Mouse (Mus musculus): ENCODE results near the gene Fhit.

Fhit gene

DNA sequence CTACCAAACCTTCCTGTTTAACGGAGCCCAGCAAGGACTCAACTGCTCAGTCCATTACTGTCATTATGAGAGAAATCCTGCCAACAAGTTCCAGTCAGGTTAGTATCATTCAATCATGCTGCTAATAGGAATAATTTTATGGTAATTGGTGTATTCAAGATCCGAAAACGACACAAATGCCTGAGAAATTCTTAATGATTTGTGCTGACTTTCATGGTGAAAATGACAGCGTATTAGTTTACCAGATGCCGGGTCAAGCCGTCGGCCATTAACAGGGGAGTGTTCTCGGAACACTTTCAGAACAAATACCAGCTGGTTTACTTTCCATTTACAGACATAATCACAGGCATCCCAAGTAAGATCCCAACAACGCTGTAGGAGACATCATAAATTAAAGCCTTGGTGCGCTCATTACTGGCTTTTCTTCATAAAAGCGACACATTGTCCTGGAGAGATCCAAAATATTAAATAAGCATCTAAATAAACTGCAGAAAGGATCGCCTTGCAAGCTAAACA lies 451.0 kb downstream of the Fhit start:
- no peak for DNase-seq (ENCODE audit: inconsistent ontology term)

DNA sequence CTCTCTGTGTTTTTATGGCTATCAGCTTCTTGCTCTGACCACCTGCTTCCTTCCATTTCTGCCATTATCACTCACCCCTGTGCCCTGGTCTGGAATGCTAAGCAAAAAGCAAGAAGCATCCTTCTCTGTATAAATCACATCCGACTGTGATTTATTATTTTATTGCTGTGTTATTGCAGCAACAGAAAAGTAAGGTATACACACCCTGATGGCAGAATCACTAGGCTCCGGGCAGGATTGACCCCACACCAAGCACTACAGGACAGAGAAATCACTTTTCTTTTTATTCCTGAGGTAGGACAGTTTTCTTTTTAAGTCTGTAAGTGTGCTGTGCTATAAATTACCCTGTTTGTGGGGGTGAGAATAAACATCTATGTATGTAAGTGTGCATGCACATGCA lies 460.1 kb downstream of the Fhit start:
- no peak for DNase-seq (ENCODE audit: inconsistent ontology term)

DNA sequence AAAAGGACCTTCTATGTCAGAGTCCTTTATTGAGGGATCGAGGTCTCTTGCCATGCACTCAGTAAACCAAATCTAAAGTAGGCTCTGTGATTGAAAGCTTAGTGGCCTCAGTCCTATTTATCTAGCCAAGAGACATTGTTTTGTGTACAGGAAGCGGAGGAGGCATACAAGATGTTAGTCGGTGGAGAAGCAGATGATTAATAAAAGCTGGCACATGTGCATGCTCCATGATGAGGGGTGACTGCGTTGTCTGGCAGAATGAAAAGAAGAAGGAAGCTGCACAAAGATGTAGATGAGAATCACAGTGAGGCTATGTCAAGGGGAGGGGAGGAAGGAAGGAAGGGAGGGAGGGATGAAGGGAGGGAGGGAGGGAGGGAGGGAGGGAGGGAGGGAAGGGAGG lies 481.8 kb downstream of the Fhit start:
- peak; percentile 61 for DNase-seq (ENCODE audit: inconsistent ontology term)

DNA sequence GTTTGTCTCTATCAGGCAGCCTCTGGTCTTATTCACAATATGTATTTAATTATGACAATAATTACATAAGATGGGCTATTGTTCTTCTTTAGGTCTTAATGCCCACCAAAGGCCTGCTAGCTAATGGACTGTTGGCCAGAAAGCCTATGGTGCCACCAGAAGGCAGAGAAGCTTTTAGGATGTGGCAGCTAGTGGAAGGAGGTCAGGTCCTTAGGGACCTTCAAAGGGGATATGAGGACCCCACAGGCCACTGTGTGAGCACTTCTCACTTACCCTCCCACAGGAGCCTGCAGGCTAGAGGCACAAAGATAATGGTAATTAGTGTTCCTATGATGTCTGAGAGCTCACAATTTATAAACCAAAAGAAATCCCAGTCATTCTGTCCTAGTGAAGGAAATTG lies 482.2 kb downstream of the Fhit start:
- DNase-seq (ENCODE audit: inconsistent ontology term) = no peak

DNA sequence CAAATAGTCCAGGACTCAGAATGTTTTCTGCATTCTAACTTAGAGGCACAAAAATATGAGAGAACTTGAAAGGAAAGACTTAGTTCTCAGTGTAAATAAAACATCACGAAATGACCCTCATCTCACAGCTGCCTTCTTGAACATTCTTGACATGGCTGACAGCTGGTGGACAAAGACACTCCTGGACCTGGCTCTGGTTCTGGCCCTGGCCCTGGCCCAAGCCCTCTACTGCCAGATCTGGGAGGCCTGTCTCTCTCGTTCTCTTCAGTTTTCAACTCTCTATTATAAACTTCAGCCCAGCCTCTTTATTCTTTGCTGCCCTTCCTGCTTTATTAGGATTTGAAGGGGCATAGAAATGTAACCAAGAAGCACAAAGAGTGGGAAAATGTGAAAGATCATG lies 484.2 kb downstream of the Fhit start:
- peak; percentile 86 for DNase-seq (ENCODE audit: inconsistent ontology term)

DNA sequence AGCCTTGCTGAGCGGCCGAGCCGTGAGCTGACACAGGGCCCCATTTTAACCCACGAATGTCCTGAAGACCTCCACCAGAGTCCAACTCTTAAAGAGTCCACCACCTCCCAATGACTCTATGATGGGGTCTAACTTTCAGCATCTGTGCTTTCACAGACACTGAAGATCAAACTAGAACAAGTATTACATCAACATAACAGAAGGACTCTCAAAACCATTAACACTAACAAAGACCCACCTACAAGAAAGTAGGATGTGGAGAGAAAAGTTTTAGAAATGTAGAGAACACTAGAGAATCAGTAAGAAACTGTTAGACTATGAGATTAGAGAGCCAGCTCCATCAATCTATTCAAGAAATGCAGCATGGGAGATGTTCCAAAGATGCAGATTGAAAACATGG lies 501.6 kb downstream of the Fhit start:
- DNase-seq (ENCODE audit: inconsistent ontology term) = no peak

DNA sequence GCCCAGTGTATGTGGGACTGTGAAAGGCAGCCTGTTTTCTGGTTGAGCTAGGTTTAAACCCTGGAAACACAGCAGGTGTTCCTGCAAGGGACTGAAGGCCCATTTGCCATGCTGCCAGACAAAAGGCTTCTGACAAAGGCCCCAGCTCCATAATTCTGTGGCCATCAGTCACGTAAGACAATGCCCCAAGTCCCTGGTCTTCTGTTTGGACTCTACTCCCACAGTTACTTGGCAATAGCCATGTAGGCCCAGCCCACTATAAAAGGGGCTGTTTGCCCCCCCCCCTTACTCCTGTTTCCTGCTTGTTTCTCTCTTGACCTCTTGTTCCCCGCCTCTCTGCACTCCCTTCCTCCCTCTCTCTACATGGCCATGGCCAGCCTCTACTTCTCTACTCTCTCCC lies 502.5 kb downstream of the Fhit start:
- DNase-seq (ENCODE audit: inconsistent ontology term) = no peak

DNA sequence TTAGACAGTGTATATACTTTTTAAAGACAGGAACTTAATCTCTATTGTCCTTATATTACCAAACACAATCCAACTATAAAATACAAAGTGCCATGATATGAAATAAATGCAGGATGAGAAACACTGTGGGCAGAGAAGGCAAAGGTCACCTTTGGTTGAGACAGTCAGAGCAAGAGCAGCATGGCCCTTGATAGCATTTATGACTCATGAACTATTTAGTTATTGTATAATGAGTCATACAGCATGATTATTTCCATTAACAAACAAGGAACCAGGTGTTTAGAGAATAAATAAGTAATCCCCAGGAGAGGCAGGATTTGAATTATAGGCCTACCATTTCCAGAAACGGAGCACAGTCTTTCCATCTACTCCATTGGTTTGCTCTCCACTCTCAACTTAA lies 503.6 kb downstream of the Fhit start:
- no peak for DNase-seq (ENCODE audit: inconsistent ontology term)

DNA sequence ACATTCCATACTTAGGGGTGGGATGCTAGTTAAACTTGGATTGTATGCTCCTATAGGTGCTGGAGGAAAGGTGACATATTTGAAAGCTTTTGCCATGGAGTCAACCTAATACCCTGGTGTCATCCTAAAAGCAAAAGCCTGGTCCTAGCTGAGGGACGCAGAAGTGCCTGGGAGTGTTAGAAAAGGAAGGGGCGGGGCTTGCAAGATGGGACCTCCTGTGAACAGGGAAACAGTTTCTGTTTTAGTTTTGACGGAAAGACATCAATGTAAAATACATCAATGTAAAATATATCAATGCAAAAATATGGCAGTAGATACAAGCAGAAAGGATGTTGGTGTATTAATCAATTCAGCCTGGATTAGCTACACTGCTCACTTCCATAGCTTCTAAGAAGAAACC lies 504.5 kb downstream of the Fhit start:
- no peak for DNase-seq (ENCODE audit: inconsistent ontology term)

DNA sequence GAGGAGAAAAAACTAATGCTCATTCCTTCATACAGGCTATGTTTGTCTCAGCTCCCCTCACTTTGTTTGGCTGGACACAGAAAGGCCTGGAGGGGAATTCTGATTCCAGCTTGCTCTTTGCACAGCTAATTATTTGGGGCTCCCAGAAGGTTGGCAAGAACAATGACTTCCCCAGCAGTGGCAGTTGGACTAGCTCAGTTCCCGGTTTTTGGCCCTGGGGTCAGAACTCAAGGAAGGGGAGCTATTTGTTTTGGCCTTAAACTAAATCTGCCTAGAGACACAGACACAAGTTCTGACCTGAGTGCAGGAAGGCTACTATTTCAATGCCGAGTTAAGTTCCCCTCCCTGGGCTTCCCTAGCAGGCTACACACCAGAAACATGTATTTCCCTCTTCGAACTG lies 506.0 kb downstream of the Fhit start:
- peak; percentile 44 for DNase-seq (ENCODE audit: inconsistent ontology term)

DNA sequence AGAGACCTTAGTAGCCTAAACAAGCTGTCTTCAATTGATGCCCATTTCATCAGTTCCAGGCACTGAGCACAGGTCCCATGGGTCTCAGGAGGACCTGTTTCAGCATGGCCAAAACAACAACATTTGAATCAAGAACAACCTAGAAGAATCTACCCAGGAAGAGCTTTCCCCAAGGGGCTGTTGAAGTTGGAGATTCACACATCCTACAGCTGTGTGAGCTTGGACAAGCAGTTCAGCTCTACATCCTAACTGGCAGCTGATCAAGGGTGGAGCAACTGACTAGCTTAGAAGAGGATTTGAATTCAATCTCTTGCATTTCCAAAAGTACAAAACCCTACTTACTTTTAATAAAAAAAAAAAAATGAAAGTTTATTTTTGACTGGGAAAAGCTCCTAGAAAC lies 514.0 kb downstream of the Fhit start:
- no peak for DNase-seq (ENCODE audit: inconsistent ontology term)

DNA sequence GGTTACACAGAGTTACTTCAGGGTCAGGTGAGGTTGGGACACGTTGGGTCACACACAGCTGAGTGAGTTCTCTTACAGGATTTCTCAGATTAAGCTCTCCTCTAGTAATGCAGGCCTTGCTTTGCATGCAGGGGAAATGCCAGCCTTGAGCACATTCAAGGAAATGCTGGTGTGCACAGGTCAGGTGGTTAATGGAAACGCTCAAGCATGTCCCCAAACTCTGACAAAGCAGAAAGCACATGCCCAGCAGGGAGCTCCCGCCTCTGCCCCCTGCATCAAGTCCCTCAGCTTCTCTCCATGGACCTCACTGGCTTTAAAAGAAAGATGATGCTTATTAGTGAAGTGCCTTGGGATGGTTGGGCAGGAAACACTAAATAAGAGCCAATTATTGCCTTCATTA lies 530.1 kb downstream of the Fhit start:
- no peak for DNase-seq (ENCODE audit: inconsistent ontology term)

DNA sequence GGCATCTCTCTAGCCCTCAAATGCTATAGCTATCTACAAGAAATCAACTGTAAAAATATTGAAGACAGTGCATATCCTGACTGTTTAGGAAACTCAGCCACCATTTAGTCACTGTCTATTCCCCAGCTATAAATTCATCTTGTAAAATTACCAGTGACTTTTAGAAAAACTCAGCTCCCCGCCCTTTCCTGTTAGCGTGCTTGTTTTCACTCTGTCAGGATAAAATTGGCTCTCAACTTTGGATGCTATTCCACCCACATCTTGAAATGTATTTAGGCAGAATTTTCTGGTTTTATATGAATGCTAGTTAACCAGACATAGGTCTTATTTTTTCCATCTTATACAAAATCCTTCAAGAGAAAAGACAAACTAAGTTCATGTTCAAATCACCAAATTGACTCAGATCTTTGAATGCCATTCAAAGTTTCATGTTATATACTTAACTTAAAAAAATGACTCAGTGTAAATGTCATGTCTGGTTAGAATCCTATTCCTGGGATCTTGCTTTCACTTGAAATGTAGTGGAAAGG lies 530.9 kb downstream of the Fhit start:
- DNase-seq (ENCODE audit: inconsistent ontology term) = no peak

DNA sequence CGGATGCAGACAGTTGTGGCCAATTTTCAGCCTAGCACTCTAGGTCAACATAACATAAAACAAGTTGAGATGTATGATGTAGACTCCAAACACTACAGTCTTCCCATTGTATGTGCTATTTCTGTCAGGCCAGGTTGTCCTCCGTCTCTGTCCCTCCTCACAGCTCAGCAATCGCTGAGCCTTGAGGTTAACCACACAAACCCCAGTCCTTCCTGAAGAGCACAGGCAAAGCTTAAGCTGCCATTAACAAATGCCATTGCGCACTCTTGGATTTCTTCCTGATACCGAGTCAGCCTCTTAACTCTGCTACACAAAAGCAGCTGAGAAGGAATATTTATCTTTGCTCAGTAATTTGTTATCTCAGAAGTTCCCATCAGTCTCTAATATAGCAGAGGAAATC lies 568.4 kb downstream of the Fhit start:
- DNase-seq (ENCODE audit: inconsistent ontology term) = no peak

DNA sequence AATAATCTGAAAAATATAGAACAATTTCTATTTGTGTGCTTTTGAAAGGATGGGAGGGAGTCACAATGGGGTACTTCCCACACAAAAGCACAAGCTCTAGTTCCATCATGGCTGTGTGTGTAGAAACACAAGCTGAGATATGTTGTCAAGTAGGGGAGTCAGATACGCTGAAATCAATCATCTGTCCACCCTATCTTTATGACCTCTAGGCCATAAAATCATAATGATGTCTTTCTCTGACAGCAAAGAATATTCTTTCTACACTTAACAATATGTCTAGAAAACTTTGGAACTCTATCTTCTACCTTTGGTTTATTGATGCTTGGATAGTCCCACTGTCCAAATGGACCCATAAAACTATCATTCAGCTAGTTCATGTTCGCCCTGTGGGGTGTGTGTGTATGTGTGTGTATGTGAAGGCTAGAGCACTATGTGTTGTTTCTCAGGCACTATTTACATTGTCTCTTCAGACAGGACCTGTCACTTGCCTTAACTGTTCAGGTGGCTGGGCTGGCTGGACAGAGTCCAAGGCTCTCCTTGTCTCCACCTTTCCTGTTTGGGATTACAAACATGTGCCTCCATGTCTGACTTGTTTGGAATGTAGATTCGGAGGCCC lies 592.8 kb downstream of the Fhit start:
- DNase-seq (ENCODE audit: inconsistent ontology term) = no peak

DNA sequence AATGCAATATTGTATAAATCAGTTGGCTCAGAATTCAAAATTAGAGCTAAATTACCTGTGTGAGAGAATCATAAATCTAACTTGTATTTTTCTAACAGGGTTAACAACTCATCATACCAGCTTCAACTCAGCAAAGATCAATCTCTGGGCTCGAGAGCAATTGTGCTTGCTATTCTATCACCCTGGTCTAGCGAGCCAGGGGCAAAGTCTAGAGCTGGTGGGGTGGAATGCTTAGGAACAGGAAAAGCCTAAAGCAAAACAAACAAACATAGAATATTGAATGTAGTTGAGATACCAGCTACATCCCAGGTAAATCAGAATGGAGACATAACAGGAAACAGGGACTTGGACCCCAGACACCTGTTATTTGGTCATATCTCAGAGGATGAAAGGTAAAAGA lies 594.1 kb downstream of the Fhit start:
- DNase-seq (ENCODE audit: inconsistent ontology term) = no peak

DNA sequence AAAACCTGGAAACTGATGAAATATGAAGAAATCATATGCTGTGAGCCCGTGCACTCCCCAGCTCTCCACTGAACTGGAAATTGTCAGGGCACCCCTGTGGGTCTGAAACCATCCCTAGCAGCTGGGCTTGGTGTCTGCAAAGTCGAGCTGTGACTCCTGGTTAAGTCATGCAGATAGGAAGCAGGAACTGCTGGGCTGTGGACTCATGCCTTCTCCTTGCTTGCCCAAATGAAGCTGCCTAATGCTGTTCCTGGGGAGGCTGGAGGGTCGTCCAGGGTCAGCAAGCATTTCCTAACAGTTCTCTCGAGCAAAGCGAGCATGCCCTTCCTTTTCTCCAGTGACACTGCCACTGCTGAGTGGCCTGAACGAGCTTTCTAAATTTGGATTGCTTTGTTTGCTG lies 607.1 kb downstream of the Fhit start:
- peak; percentile 92 for DNase-seq (ENCODE audit: inconsistent ontology term)

DNA sequence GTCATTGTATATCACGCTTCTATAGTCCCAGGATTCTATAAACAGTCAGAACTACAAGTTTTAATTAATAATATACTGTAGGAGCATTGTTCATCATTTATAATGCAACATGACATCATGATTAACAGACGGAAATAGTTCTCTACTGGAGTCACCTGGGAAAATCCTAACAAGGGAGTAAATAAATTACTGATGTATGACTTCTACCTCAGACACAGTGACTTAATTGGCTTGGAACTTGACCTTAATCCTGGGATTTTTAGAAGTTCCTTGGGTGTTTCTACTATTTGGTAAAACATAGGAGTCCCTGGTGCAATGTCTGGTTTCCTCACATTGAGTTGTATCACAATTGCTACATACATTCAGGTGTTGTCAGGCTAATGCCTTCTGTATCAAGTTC lies 613.2 kb downstream of the Fhit start:
- no peak for DNase-seq (ENCODE audit: inconsistent ontology term)

DNA sequence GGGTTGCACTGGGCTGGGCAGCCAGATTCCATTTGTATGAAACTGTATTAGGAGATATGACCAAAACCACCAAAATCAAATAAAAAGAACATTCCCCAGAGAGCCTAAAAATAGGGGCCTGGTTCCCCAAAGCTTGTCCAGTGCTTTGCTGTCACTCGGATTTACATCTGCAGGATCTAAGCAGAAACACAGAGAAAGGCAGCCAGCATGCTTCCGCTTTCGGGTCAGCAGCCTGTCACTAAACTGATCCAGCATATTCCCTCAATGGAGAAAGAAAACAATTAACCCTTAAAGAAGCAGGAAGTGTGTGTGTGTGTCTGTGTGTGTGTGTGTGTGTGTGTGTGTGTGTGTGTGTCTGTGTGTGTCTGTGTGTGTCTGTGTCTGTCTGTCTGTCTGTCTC lies 615.9 kb downstream of the Fhit start:
- peak; percentile 42 for DNase-seq (ENCODE audit: inconsistent ontology term)

DNA sequence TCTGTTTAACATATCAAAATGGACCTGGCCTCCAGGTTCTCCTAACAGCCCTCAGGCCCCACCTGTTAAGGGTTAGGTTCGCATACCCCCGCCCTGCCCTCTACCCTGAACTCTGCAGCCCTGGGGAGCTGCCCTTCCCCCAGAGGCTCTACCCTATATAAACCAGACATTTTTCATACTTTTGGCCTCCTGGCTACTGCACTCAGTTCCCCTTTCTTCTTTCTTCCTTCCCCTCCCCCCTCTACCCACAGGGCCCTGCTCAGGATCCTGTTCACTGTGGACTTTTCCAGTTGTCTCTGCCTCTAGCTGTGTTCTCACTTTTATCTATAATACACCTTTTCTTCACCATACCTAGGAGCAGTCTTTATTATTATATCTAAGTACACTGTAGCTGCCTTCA lies 627.0 kb downstream of the Fhit start:
- no peak for DNase-seq (ENCODE audit: inconsistent ontology term)

DNA sequence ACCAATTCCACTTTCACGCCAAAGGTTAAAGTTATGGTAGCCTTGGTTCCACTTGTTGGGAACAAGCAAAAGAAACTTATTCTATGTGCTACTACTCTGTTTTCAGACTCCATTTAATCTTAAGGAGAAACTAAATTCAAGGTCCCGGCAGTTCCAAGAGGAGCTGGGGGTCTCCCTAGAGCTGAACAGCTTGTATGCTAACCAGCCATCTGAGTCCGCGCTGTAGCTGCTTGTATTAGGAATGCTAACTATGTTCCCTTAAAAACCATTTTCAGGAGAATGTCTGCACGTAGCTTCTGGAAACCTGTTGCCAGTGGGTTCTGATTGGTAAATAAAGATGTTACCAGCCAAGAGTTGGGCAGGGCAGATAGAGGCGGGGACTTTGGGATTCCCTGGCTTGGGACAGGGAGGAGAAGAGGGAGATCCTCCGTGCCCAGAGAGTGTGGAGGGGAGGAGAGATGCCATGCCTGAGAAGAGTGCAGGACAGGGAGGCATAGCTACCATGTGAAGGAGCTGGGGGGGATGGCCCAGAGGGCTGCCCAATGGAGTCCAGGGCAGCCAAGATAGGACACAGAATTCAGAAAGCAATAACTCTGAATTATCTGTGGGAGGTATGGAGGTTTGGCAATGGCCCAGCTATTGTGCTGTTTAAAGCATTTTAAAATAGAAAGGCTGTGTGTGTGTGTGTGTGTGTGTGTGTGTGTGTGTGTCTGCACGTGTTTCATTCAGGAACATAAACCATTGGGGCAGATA lies 629.9 kb downstream of the Fhit start:
- no peak for DNase-seq (ENCODE audit: inconsistent ontology term)

DNA sequence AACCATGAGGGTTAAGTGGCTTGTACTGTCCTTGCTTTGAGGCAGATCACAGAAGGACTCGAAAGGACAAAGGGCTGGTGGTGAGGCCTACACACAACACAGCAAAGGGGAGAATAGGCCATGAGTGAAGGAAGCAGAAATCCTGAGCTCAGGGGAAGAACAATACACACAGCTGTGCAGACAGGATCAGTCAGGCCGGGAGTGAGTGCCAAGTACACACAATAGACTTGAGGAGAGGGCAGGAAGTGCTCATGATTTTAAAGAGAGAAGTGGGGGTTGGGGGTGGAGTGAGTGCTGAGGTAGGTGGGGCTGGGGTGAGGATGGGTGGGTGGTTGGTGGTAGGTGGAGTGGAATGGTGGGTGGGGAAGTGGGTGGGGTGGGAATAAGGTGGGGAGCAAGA lies 635.0 kb downstream of the Fhit start:
- peak; percentile 53 for DNase-seq (ENCODE audit: inconsistent ontology term)

DNA sequence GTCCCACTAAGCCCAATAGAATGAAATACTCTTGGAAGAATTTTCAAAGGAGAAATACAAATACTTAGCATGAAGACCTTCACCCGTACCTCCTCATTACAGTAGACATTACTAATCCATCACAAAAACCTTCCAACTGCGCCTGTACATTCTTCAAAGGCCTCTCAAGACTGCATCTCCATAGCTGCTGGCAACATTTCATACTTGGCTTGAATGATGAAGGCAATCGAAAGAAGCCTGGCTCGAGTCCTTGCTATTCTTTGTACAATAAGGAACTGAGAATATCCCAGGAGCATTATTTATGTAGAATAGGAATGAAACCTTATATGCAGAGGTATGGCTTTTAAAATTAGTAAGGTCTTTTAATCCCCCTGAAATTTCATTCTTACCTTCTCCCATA lies 636.0 kb downstream of the Fhit start:
- no peak for DNase-seq (ENCODE audit: inconsistent ontology term)
